Mouse (Mus musculus): ENCODE measurements around the gene C3ar1. TPM values are rescaled to one million over a fixed set of nuclear protein-coding genes. Genes with fewer than 3 reads are reported as not detected.

C3ar1 gene
- polyA plus RNA-seq, 1 experiment, result 0.01 TPM

DNA sequence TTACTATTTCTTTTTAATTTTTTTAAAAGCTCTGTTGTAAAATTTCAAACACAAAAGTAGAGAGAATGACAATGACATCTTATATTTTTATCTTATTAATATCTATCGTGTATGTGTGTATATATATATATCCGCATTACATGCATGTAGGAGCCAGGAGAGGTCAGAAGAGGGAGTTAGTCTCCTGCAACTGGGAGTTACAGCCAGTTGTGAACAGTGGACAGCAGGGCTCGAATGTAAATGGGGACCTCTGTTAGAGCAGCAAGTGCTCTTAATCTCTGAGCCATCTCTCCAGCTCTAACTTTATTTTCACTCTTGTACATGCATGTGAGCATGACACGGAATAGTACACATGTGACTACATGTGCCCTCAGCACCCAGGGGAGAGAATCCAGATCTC, 43.2 kb downstream of the C3ar1 start:
- no peak for TF ChIP-seq GATA1 (IDR thresholded peaks at IDR 0.05; ENCODE audit: low read length)

GRCm38 (mm10) chr6:122811771-122812600, 44.0 kb downstream of the C3ar1 start:
- TF ChIP-seq GATA1 (IDR thresholded peaks at IDR 0.05; ENCODE audit: low read length), result no peak

DNA sequence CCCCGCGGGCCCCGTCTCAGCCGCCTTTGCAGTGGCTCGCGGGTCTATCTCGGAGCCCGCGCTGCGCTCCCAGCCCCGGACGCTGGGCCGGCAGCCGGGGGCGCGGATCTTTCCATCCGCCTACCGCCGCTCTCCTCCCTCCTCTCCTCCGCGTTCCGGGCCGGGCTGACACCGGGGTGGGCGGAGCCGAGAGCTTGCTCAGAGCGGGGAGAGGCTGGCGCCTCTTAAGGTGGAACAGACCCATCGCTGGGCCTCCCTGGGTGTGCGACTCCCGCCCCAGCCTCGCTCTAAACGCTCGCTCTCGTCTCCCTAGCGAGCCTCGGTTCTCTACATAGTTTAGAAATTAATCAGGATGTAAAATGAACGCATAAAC, 44.7 kb downstream of the C3ar1 start:
- no peak for TF ChIP-seq GATA1 (IDR thresholded peaks at IDR 0.05; ENCODE audit: low read length)

DNA sequence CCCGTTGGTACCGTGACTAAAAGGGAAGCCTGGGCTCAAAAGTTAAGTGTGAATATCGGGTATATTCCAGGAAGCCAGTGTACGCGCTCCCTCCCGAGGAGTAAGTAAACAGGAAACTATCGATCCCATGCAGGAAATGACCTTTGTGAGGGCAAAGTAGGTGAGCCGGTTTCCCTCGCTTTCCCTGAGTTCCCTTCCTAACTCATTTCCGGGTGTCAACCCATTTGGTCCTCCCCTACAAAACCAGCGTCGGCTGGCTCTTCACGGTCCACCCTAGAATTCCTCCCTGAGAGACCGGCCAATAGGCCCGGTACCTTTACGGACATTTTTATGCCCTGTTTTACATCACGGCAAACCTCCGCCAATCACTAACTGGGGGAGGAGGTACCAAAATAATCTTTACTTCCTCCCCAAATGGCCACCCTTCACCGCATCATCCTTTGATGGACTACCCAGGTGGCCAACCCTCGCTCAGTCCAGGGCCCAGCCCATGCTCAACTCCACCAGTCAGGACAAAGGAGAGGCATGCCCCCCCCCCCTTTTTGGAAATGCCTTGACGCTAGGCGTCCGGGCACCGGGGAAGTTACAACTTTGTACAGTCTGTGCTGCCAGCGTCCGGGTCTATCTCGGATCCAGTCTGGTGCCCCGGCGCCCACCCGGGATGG, 45.2 kb downstream of the C3ar1 start:
- no peak for TF ChIP-seq GATA1 (IDR thresholded peaks at IDR 0.05; ENCODE audit: low read length)

GRCm38 (mm10) chr6:122810022-122810614, 45.8 kb downstream of the C3ar1 start:
- TF ChIP-seq GATA1 (IDR thresholded peaks at IDR 0.05; ENCODE audit: low read length), result no peak

DNA sequence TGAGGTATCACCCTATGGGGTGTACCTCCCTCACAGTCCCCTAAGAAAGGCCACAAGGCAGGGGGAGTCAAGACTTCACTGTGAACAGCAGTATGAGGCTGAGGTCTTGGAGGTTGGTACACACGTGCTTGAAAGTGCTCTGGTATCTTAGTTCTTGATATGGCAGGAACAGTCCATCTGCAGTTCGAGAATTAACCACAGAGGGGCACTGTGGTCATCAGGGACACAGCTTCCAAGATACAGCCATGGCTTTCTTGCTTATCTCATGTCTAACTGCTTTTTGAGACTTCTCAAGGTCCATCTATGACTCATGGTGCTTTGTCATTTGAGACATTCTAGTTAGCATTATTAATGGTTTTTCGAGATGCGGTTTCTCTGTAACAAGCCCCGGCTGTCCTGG, 51.5 kb downstream of the C3ar1 start:
- peak; percentile 11 for TF ChIP-seq GATA1 (IDR thresholded peaks at IDR 0.05; ENCODE audit: low read length)

GRCm38 (mm10) chr6:122801801-122802514, 54.0 kb downstream of the C3ar1 start:
- TF ChIP-seq GATA1 (IDR thresholded peaks at IDR 0.05; ENCODE audit: low read length), result no peak

DNA sequence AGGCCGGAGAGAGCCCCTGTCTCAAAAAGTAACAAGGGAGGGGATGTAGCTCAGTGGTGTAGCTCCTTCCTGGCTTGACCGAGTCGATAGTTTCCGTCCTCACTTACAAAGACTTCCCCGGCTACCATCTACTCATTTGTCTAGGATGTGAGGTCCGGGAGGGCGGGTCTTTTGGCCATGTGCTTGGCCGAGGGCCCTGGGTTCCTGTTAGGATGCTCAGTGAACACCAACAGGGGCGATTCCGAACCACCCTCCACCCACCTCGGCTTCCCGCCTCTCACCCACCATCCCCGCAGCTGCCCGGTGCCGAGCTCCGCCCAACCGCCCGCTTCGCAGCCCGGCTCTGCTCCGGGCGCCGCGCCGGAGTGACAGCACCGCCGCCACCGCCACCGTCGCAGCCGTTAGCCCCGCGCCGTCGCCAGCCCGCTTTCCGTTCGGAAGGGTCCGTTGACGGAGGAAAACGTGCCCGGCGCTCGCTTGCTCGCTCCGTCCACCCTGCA, 54.6 kb downstream of the C3ar1 start, which contains the start of gene Slc2a3:
Gene Slc2a3 (minus strand): TSS at position 340 of the 500 bp plus-strand sequence.
- TF ChIP-seq GATA1 (IDR thresholded peaks at IDR 0.05; ENCODE audit: low read length), result no peak

- no peak for TF ChIP-seq GATA1 (IDR thresholded peaks at IDR 0.05; ENCODE audit: low read length)
These were observed 55.2 kb downstream of the C3ar1 start for GRCm38 (mm10) chr6:122800640-122801300.

Other genes with a start within 250 kb of the C3ar1 start
- not detected in 2 replicates for gene Gdf3, start 246.1 kb downstream of the C3ar1 start, polyA plus RNA-seq (2012)
- not detected in 2 replicates for gene Dppa3, start 229.8 kb downstream of the C3ar1 start, polyA plus RNA-seq (2012)
- not detected in 2 replicates for gene Nanog, start 148.7 kb downstream of the C3ar1 start, polyA plus RNA-seq (2012)
- gene Slc2a3, start 54.5 kb downstream of the C3ar1 start, polyA plus RNA-seq (2012), result 34.8 and 40.7 TPM in 2 replicates
- gene Foxj2, start 36.2 kb downstream of the C3ar1 start, polyA plus RNA-seq (2012), result 14.9 and 18.7 TPM in 2 replicates
- gene Necap1, start 18.3 kb upstream of the C3ar1 start, polyA plus RNA-seq (2012), result 15.8 and 20.3 TPM in 2 replicates
- not detected in 2 replicates for gene Clec4a1, start 65.7 kb upstream of the C3ar1 start, polyA plus RNA-seq (2012)
- gene Clec4a3, start 96.4 kb upstream of the C3ar1 start, polyA plus RNA-seq (2012), result not detected in 2 replicates
- gene Clec4a4, start 134.2 kb upstream of the C3ar1 start, polyA plus RNA-seq (2012), result not detected in 2 replicates
- not detected in 2 replicates for gene Clec4b1, start 193.8 kb upstream of the C3ar1 start, polyA plus RNA-seq (2012)

Data from G1E-ER4 (cell line).